Mouse (Mus musculus) embryonic fibroblast, embryonic 13.5 days (primary cell): ENCODE data around the gene Anp32a. TPM values are rescaled to one million over a fixed set of nuclear protein-coding genes. Genes with fewer than 3 reads are reported as not detected.

ENCODE experiments used
- H3K27ac ChIP-seq: 2 replicates; pipeline ENCODE4 v1.5.1; 2012; ENCODE audit warnings: low read length, control low read depth, inconsistent platforms; ENCODE audit not compliant: insufficient read depth
- H3K4me1 ChIP-seq: 2 replicates; pipeline ENCODE4 v1.6.1; 2011; ENCODE audit warnings: low read length; ENCODE audit not compliant: control insufficient read depth, insufficient read depth
- H3K4me3 ChIP-seq: 2 replicates; pipeline ENCODE4 v1.5.1; 2011; ENCODE audit warnings: mild to moderate bottlenecking, control low read depth, low read length; ENCODE audit not compliant: insufficient read depth
- CTCF ChIP-seq: IDR thresholded peaks from 2 replicates; pipeline ENCODE4 v1.5.1; 2011; ENCODE audit warnings: mild to moderate bottlenecking, control low read depth, low read length, moderate library complexity, borderline replicate concordance; ENCODE audit not compliant: insufficient read depth
- POLR2A ChIP-seq: IDR thresholded peaks from 2 replicates; pipeline ENCODE4 v1.6.1; 2011; ENCODE audit warnings: low read depth, mild to moderate bottlenecking, control low read depth, low read length, moderate library complexity
- polyA plus RNA-seq: library from polyadenylated mRNA; stranded (reverse); fragments of >200 nt; gene quantifications from 2 replicates; pipeline ENCODE4 v1.2.4, GENCODE M21; 2011; ENCODE audit warnings: low read depth; ENCODE audit not compliant: missing spikeins, insufficient read length

Gene Anp32a
- polyA plus RNA-seq, 1 experiment, result 487 TPM

GRCm38 (mm10) chr9:62423871-62424270 is 82.8 kb downstream of the Anp32a start:
- Histone ChIP-seq H3K4me3 (no peak overlapping the region), H3K27ac (no peak overlapping the region), H3K4me1 (no peaks in the 10 kb centered on the region)
- TF ChIP-seq POLR2A (no peak), CTCF (no peak)

DNA sequence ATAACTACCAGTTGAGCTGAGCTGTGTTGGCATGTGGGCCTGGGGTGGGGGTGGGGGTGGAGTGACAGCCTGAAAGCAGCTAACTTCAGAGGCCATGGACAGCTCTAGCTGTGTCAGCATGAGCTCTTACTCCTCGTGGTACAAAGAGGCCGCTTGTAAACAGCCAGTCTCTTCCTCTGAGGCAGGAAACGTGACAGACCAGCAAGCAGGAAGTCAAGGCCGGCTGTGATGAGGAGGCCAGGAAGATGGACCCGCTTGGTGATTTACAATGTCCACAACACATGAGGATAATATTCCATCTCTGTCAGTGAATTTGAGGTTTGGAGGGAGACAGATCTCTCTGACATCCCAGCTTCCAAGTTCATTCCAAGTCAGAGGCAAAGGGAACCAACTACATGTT is 84.2 kb downstream of the Anp32a start:
- no peak for TF ChIP-seq CTCF
- no peak for TF ChIP-seq POLR2A
- Histone ChIP-seq H3K4me3 (no peak overlapping the region), H3K27ac (no peak overlapping the region), H3K4me1 (no peaks in the 10 kb centered on the region)

DNA sequence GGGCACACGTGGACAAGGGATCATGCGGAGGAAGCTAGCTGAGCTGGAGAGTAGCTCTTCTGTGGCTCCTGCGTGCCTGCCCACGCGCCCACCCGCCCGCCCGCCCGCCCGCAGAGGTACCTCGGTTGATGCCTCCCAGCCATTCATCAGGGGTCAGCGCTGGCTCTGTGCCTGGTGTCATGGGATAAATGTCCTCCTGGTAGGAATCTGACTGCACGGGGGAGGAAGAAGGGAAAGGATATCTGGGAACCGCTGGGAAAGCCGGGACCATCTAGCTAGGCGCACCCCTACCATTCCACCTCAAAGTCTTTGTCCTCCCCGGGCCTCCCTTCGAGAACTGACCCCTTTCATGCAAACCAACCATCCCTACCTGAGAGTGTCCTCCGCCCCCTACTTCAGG is 84.9 kb downstream of the Anp32a start:
- H3K27ac ChIP-seq, result no peak overlapping the region
- no peak for TF ChIP-seq POLR2A
- TF ChIP-seq CTCF, result no peak
- H3K4me1 ChIP-seq, result no peaks in the 10 kb centered on the region
- no peak overlapping the region for H3K4me3 ChIP-seq

- Histone ChIP-seq H3K4me3 (no peak overlapping the region), H3K4me1 (no peaks in the 10 kb centered on the region), H3K27ac (no peak overlapping the region)
- TF ChIP-seq POLR2A (no peak), CTCF (no peak)
Measured at GRCm38 (mm10) chr9:62426531-62426930, 85.4 kb downstream of the Anp32a start.

GRCm38 (mm10) chr9:62427010-62427409 is 85.9 kb downstream of the Anp32a start:
- no peaks in the 10 kb centered on the region for H3K4me1 ChIP-seq
- no peak overlapping the region for H3K27ac ChIP-seq
- TF ChIP-seq CTCF (no peak), POLR2A (no peak)

More at GRCm38 (mm10) chr9:62427010-62427409, 85.9 kb downstream of the Anp32a start:
- H3K4me3 ChIP-seq, result no peak overlapping the region

Other genes with a start within 250 kb of the Anp32a start
- gene Glce, start 218.6 kb upstream of the Anp32a start, polyA plus RNA-seq, result 73.9 and 83.4 TPM in 2 replicates
- gene Spesp1, start 59.1 kb upstream of the Anp32a start, polyA plus RNA-seq, result not detected in 2 replicates
- 5.3 and 12.1 TPM in 2 replicates for gene Coro2b, start 195.8 kb downstream of the Anp32a start, polyA plus RNA-seq